Mouse (Mus musculus): Measurements from ENCODE around the gene Gpsm3. TPM values are rescaled to one million over a fixed set of nuclear protein-coding genes. Genes with fewer than 3 reads are reported as not detected.

Gene Gpsm3
- total and polyA plus RNA-seq, 3 experiments = 13.0 to 38.7 (median 18.2) TPM

- H3K4me1 ChIP-seq (ENCODE audit: control insufficient read depth in 1 of 2, insufficient read depth in 2 of 2) = peaks cover 12 to 39% of the 10 kb centered on the region in 2 experiments
- H3K36me3 ChIP-seq (replicated peaks in 1 of 2; ENCODE audit: control insufficient read depth in 1 of 2, insufficient read depth in 1 of 2, low read length in 1 of 2) = peaks cover 16 to 44% of the 10 kb centered on the region in 2 experiments
- H3K27me3 ChIP-seq (replicated peaks) = no peaks in the 10 kb centered on the region
- dilution Hi-C loops (cut with MboI; ENCODE audit: extremely low pct_ligation_motif_present, extremely low pct_unique_long_range_greater_than_20kb, low sequenced_read_pairs) (no loop called here), in situ Hi-C loops (cut with MboI; ENCODE audit: low pct_ligation_motif_present, low pct_unique_long_range_greater_than_20kb, low sequenced_read_pairs) (no loop called here)
- peak overlapping the region; percentile 97 for H3K9ac ChIP-seq (ENCODE audit: insufficient read depth, low read depth)
- peak overlapping the region; percentile 63 to 97 (median 82) for H3K4me3 ChIP-seq (replicated peaks in 1 of 3; ENCODE audit: low read depth in 2 of 3, low read length in 2 of 3, poor library complexity in 1 of 3)
- DNase-seq (ENCODE audit: extremely low read depth) = peak; percentile 93
- H3K9me3 ChIP-seq (replicated peaks; ENCODE audit: low read length) = no peaks in the 10 kb centered on the region
- H3K79me2 ChIP-seq (replicated peaks; ENCODE audit: control insufficient read depth, extremely low read depth, insufficient read depth, poor library complexity, severe bottlenecking) = peaks cover 12% of the 10 kb centered on the region
- H3K4me2 ChIP-seq (ENCODE audit: insufficient read depth, low read depth, poor library complexity, severe bottlenecking) = peak overlapping the region; percentile 86
- H3K27ac ChIP-seq (ENCODE audit: insufficient read depth, low read depth) = peak overlapping the region; percentile 66
- TF ChIP-seq GABPA (IDR thresholded peaks at IDR 0.05; ENCODE audit: insufficient replicate concordance, low read depth, low read length) (no peak), USF1 (IDR thresholded peaks at IDR 0.05; ENCODE audit: low read depth, low read length) (no peak), CHD1 (IDR thresholded peaks at IDR 0.05; ENCODE audit: low read depth, low read length) (no peak), TBP (conservative IDR thresholded peaks at IDR 0.05; ENCODE audit: low read depth, low read length) (peak; percentile 71), MAFK (IDR thresholded peaks at IDR 0.05; ENCODE audit: insufficient replicate concordance, low read length) (no peak), NRF1 (IDR thresholded peaks at IDR 0.05; ENCODE audit: low read depth, low read length) (peak; percentile 40; the same call in 1 of the 2 replicates), ETS1 (conservative IDR thresholded peaks at IDR 0.05; ENCODE audit: low read depth, low read length) (no peak), USF2 (conservative IDR thresholded peaks at IDR 0.05; ENCODE audit: low read depth, low read length) (no peak), KAT2A (IDR thresholded peaks at IDR 0.05; ENCODE audit: insufficient replicate concordance, low read length) (peak; percentile 65; the same call in 1 of the 2 replicates), SMC3 (IDR thresholded peaks at IDR 0.05; ENCODE audit: low read depth, low read length) (no peak), SIN3A (IDR thresholded peaks at IDR 0.05; ENCODE audit: low read length) (peak; percentile 75; the same call in 1 of the 2 replicates), MAZ (IDR thresholded peaks at IDR 0.05; ENCODE audit: low read depth, low read length) (peak; percentile 96), CTCF (conservative IDR thresholded peaks at IDR 0.05 in 1 of 2, IDR thresholded peaks at IDR 0.05 in 1 of 2; ENCODE audit: low read depth in 2 of 2, low read length in 2 of 2) (no peak), JUN (IDR thresholded peaks at IDR 0.05; ENCODE audit: insufficient read depth, low read depth, low read length) (no peak), EP300 (IDR thresholded peaks at IDR 0.05; ENCODE audit: low read length) (no peak), ZKSCAN1 (IDR thresholded peaks at IDR 0.05; ENCODE audit: borderline replicate concordance, low read depth, low read length) (no peak), ELF1 (IDR thresholded peaks at IDR 0.05; ENCODE audit: low read depth, low read length) (peak; percentile 88), PAX5 (IDR thresholded peaks at IDR 0.05; ENCODE audit: low read length) (no peak), MAX (IDR thresholded peaks at IDR 0.05; ENCODE audit: low read length) (peak; percentile 56; the same call in 1 of the 2 replicates), NELFE (IDR thresholded peaks at IDR 0.05; ENCODE audit: low read depth, low read length) (peak; percentile 92), MXI1 (IDR thresholded peaks at IDR 0.05; ENCODE audit: low read depth, low read length) (peak; percentile 58; the same call in 1 of the 2 replicates), MYC (IDR thresholded peaks at IDR 0.05; ENCODE audit: low read depth, low read length) (no peak), ZMIZ1 (IDR thresholded peaks at IDR 0.05; ENCODE audit: low read depth, low read length) (peak; percentile 87), IRF4 (IDR thresholded peaks at IDR 0.05; ENCODE audit: low read depth, low read length) (peak; percentile 20; the same call in 1 of the 2 replicates), MEF2A (IDR thresholded peaks at IDR 0.05; ENCODE audit: borderline replicate concordance, low read depth, low read length) (no peak; the same call in 1 of the 2 replicates), HCFC1 (IDR thresholded peaks at IDR 0.05; ENCODE audit: low read depth, low read length) (peak; percentile 81), POLR2A (IDR thresholded peaks at IDR 0.05; ENCODE audit: low read depth, low read length) (peak; percentile 96), RAD21 (IDR thresholded peaks at IDR 0.05; ENCODE audit: low read depth, low read length) (no peak), CHD2 (IDR thresholded peaks at IDR 0.05; ENCODE audit: low read length) (peak; percentile 60), TCF12 (IDR thresholded peaks at IDR 0.05; ENCODE audit: low read depth, low read length) (peak; percentile 83), JUND (conservative IDR thresholded peaks at IDR 0.05; ENCODE audit: low read depth, low read length) (no peak), BHLHE40 (IDR thresholded peaks at IDR 0.05; ENCODE audit: low read depth, low read length) (no peak), RCOR1 (conservative IDR thresholded peaks at IDR 0.05; ENCODE audit: low read depth, low read length) (no peak; the same call in 1 of the 2 replicates), ZC3H11A (IDR thresholded peaks at IDR 0.05; ENCODE audit: low read depth, low read length) (no peak), E2F4 (IDR thresholded peaks at IDR 0.05; ENCODE audit: insufficient replicate concordance, low read depth, low read length) (no peak), POLR2AphosphoS2 (IDR thresholded peaks at IDR 0.05; ENCODE audit: low read depth, low read length) (no peak), ZNF384 (IDR thresholded peaks at IDR 0.05; ENCODE audit: low read depth, low read length) (no peak), UBTF (IDR thresholded peaks at IDR 0.05; ENCODE audit: low read depth, low read length) (peak; percentile 34; the same call in 1 of the 2 replicates)
These were observed 16.0 kb downstream of the Gpsm3 start for GRCm38 (mm10) chr17:34605609-34606008.

Data from CH12.LX (cell line).